Mouse (Mus musculus): ENCODE results near the gene Lrrc3c.

Lrrc3c gene

DNA sequence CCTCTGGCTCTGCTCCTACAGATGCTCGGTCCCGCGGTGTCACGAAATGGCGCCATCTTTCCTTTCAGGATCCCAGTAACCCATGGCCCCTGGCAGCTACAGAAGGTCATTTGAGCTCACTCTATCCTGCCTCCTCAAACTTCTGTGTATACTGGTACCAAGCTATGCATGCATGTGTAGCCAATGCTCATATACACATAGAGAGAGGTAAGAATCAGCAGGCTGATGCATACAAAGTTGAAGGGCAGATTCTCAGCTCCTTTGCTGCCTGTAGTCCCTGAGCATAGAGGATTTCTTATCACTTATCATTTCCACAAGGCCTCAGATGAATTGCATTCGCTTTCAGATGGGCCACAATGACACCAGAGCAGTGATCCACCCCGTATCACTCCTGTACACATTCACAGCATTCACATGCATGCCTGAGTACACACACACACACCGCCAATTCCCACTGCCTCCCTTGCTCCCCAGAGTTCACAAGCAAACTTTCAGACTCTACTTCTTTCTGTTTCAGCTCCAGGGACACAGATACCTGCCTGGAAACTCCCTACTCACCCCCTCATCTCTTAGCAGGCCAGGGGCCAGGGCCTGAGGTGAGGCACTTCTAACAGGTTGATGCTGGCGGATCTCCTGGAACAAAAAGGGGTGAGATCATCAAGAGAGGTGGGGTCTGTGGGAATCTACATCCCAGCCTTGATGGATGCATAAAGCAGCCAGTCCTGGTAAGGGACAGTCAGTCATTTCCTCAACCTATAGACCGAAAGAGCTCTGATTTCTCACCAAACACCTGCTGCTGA lies 27.7 kb downstream of the Lrrc3c start, which contains the start of the genes Gm12355 and Gsdma3:
Gm12355 (minus strand) TSS at position 51 of the 800 bp plus-strand sequence.
Gsdma3 (plus strand) TSS at position 750 of the 800 bp plus-strand sequence.
- DNase-seq (ENCODE audit: low read depth, low spot score): no peak

DNA sequence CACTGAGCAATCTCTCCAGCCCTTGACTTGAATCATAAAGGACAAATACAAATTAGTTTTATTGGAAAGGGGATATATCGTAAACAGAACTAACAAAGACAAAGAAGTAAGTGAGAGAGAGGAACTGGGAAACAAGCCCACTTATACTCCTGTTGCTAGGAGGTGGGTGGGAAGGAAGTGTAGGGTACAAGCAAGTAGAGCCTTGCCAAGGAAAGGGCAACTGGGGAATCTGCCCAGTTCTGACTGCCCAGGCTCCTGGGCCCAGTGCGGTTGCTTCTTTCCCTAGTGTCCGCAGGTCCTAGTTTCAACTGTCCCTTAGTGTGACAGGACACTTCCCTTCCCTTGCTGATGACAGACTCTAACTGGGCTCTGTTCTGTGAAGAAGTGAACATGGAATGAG lies 30.6 kb downstream of the Lrrc3c start:
- no peak for DNase-seq (ENCODE audit: low read depth, low spot score)

DNA sequence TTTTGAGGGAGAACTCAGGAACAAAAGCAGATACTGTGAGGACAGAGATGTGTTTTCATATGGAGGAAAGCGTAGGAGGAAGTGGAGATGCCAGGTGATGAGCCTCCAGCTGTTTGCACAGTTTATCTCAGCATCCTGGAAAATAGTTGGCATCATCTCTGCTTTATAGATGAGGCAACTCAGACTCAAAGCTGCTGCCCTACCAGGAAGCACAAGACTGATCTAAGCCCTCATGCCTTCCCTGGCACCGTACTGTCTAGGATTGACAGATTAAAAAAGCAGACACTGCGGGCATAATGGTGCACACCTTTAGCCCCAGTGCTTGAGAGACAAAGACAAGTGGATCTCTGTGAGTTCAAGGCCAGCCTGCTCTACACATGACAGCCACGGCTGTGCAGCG lies 32.6 kb downstream of the Lrrc3c start:
- DNase-seq (ENCODE audit: low read depth, low spot score): no peak

DNA sequence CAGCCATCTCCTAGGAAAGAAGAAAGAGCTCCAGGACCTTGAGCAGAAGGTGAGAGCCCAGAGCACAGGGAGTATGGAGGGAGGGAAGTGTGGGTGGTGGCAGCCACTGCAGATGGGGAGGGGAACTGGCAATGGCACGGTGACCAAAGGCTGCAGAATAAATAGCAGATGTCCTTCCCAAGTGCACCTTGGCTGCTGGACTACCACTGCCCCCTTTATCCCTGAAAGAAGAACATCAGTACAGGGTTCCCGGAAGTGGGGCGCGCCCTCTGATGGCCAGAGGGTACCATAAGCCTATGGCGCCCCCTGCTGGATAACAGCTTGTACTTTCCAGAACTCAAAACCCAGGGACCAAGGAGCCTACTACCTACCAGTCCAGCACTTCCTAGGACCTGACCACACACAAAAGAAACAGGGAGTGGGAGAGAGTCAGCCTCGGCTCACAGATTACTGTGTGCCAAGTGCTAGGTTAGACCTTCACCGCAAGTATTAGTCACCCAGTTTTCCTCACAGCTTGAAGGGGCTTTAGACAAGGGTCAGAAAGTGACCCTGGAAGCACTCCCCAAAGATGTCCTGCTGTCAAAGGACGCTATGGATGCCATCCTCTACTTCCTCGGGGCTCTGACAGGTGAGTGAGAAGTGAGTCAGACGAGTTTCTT lies 37.4 kb downstream of the Lrrc3c start:
- peak; percentile 21 for DNase-seq (ENCODE audit: low read depth, low spot score)

DNA sequence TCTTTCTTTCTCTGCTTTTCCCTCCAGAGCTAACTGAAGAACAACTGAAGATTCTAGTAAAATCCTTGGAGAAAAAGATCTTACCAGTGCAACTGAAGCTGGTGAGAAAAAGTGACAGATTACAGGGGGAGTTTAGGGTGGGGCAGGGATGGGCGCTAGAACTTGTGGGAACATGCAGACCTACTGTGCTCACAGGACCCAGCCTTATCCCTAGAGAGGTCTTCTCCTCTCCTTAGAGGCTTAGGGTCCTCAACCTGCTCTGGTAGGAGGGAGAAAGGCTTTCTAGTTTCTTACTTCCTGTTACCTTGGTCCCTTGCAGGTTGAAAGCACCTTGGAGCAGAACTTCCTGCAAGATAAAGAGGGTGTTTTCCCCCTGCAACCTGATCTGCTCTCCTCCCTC lies 39.4 kb downstream of the Lrrc3c start:
- DNase-seq (ENCODE audit: low read depth, low spot score): no peak

DNA sequence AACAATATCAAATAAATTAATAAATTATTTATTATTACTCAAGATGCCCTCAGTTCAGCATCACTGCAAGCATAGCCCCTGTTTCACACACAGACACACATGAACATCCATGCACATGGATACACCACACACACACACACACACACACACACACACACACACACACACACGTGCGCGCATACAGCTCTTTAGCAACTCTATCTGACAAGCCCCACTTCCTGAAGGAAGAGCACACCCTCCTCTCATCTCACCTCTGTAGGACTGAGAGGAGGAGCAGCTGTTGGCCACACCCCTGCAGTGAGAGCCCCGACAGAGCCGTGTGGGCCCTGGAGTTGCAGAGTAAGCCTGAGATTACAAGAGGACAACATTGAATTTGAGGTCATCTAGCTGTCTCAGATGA lies 42.0 kb downstream of the Lrrc3c start:
- DNase-seq (ENCODE audit: low read depth, low spot score): no peak

DNA sequence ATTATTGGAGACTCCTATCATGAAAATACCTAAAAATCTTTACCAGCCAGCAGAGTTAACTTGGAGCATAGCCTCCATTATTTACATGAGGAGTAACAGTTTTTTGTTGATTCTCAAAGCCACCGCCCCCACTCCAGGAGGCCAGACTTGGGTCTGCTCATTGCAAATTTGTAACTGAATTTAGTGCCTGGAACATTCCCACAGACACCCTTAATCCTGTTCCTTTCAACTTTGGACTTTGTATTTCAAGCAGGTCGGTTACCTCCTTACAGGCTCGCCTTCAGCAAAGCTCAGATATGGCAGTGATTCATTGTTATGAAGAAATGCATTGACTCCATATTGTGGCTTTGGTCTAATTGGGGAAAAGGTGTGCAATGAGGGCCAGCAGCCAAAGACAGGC lies 46.7 kb downstream of the Lrrc3c start:
- no peak for DNase-seq (ENCODE audit: low read depth, low spot score)

DNA sequence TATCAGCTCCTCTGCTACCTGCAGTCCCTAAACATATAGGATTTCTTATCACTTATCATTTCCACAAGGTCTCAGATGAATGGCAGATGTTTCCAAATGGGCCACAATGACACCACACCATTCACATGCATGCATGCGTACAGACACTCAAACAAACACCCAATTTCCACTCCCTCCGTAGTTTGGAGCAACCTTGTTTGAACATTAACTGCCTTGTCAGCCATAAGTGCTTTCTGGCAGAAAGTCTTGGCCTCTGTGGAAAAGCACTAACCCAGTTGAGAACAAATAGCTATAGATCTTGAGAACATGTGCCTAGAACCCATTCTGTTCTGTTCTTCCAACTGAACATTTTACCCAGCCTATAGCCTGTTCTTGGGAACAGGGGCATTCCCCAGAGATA lies 47.9 kb downstream of the Lrrc3c start:
- DNase-seq (ENCODE audit: low read depth, low spot score): no peak

DNA sequence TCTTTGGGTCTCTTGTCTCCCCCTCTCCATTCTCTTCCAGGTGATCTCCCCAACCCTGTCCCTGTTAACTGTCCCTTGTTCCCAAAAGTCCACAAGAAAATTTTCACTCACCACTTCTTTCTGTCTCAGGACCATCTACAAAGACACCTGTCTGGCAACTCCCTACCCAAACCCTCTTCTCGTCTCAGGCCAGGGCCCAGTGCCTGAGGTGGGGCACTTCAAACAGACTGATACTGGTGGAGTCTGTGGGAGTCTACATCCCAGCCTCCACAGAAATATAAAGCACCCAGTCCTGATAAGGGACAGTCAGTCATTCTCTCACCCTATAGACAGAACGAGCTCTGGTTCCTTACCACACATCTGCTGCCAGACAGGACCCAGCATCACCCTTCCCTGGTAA lies 48.4 kb downstream of the Lrrc3c start, which contains the start of gene Gsdma2:
Gsdma2 (plus strand) TSS at position 301 of the 400 bp plus-strand sequence.
- no peak for DNase-seq (ENCODE audit: low read depth, low spot score)

Measured in retina, postnatal 7 days (tissue).